Mouse (Mus musculus) frontal cortex, postnatal 10 days (tissue): ENCODE data around the gene Vps41.
A peak's percentile ranks its signal among the peaks of the same experiment; 100 is the strongest.

Source experiments
- DNase-seq, 2 experiments: peaks; one replicate each; pipeline ENCODE4 v3.0.0; 2022; ENCODE audit warnings: low spot score in 2 of 2, mixed read lengths in 1 of 2

The Vps41 gene

DNA sequence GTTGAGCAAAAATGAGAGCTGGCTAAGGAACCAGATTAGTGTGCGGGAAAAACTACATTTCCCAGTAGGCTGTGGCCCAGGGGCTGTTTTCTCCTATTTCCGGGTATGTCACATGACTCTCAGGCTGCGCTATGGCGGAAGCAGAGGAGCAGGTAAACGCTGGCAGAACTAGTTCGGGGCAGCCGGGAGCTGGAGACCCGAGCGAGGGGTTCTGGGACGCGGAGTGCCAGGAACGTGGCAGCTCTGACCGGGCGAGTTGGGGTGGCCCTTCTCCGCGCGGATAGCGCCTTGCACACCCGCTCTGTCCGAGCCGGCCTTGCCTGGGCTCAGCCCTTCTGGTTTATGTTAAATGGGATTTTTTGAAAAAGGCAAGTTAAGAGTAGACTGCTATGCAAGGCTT lies at the start of gene Vps41:
TSS of gene Vps41 (plus strand) at position 102 of the 400 bp plus-strand sequence.
- DNase-seq = peak; percentile 71 to 78

DNA sequence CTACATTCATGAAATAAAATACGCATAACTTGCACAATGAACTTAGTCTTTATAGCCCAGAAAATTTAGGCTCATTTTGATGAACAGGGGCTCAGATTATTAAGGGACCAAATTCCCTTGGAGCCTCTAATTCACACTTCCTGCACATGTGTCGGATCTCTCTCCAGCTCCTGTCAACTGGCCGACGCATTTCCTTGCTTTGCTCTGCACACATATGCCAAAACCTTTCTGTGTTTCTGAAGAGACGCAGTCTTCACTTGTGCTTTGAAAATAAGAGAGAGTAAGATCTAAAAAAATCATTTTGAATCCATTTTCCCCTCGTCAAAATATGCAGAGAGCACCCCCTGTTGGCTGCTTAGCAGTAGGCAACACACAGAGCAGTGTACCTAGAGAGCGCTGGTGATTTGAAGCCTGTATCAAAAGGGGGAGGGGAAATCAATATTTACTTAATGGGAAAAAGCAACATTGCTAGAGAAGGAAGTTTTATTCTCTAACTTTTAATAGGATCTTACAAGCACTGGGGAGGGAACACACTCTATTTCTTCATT lies 18.5 kb upstream of the Vps41 start:
- DNase-seq = peak; percentile 23 to 59

DNA sequence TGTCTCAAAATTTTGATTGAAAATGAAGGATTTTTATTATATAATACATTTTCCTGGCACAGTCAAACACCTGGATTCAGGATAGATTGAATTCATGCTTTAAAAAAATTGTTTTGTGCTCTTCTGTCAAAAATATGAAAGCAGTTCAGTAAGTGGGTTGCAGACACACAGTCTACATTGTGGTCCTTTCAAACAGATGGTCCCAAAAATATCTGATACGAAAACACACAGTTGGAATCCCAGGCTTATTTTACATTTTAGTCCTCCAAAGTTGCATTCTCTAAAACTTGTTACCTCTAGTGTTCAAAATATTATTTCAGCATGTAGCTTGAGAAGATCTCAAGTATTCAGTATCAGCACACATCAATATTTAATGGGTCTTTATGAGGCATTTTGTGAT lies 5.4 kb upstream of the Vps41 start:
- DNase-seq = no peak

DNA sequence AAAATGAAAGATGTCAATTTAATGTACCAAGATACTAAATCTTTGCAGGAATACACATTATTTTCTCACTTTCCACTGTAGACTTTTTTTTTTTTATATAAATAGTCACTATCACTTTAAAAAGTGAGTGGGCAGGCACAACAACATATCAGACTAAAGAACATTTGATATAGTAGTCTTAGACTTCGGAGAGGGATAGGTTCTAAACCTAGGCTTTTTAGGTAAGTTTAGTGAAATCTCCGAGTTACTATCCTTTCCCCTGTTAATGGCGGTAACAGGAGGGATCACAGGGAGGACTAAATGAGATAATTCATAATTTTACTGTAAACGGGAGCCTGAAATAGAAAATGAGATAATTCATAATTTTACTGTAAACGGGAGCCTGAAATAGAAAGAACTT lies 379 bp upstream of the Vps41 start:
- no peak for DNase-seq

DNA sequence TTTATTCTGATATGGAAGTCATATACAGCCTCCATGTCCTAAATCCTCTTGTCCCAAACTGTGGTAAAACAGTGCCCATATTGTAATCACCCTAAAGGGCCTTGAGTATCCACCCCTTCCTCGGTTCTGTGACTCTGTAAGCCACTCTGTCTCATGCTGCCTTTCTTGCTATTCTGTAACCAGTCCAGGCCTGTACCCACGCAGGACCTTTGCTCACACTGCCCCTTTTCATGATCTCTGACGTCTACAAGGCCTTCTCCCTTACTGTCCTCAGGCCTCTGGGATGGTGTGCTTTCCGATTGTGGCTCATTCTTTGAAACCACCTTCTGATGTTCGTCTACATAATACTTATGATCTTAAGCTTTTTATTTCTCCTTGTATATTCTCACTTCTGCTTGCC lies 1.4 kb downstream of the Vps41 start:
- no peak for DNase-seq

DNA sequence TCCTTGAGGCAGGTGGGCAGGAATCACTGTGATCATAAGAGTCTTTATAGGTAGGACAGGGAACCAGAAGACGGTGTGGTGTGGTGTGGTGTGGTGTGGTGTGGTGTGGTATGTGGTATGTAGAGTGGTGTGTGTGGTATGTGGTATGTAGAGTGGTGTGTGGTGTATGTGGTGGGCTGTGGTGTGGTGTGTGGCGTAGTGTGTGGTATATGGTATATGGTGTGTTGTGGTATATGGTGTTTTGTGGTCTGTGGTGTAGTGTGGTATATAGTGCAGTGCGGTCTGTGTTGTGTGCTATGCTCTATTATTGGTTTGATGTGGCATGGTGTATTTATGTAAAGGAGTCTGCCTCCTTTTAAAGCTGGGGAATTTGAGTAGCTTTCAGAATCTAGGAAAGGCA lies 13.6 kb downstream of the Vps41 start:
- no peak for DNase-seq

DNA sequence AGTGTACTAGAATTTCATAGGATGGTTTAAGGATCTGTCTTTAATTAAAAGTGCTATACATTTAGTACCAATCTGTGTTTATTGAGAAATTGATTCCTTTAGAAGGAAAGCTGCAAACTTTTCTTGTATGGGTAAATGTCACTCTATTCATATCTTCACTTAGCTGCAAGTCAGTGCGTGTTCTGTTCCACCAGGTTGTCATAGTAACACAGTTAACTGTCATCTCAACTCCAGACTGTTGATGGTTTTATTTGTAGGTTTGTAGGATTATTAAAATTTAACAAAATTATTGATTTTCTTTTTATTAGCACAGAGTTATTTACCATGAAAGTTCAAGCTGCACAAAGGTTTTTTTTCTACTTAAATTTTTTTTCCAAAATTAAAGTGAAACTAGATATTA lies 19.5 kb downstream of the Vps41 start:
- DNase-seq = no peak

DNA sequence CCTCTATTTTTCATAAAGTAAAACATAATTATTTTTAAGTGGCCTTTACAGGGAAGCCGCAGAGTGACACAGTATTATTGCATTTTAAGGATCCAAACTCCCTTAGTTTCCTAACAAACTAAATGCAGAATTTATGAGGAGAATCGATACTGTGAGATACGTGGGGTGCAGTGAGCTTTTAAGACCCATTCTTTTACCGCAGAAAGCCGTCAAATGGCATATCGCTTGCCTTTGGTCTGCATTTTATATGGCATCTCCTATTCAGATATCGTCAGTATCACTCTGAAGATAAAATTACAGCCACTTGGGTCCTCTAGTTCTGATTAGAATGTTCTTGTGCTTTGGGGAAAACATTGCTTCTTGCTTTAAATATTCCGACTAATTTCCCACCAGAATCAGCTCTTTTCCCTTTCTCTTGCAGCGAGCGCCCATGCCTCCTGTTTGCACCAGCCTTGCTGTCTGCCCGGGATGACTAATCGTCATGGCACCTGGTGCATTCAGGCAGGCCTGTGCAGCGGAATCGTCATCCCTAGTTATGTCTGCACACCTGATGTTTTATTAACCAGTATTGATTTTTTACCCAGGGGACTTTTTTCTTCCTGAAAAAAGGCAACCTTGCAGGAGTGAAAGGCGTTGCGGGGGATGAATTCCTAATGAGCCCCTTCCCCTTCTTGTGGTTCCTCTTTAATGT lies 26.6 kb downstream of the Vps41 start:
- peak in 1 of 2 experiments; percentile 26 for DNase-seq

DNA sequence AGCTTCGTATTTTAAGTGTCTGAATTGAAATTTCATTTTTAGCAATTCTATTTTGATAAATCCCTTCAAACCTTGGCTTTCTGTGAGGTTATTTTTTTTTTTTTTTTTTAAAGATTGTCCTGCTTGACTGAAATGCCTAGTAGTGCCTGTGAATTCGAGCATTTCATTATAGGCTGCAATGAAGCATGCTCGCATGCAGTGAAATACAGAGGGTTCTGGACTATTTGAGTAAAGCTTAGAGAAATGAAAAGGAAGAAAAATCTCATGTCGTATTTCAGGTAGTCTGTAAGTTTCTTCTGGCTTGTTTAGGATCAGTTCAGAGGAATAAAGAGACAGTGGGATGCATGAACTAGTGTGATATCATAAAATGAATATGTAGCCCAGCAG lies 27.2 kb downstream of the Vps41 start:
- DNase-seq = no peak

DNA sequence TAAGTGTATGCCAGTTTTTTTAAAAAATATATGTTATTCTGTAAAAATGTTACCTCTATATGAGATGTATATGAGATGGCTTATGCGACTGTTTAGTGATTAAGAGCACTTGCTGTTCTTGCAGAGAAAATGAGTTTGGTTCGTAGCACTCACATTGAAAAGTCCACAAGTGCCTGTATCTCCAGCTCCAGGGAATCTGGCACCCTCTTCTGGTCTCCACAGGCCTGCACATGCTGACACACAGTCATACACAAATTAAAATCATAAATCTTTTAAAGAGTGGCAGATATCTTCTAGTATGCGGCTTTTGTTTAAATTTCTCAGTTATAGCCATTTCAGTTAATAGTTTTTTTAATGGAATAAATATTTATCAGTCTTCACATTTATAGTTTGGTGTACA lies 40.9 kb downstream of the Vps41 start:
- DNase-seq = no peak

DNA sequence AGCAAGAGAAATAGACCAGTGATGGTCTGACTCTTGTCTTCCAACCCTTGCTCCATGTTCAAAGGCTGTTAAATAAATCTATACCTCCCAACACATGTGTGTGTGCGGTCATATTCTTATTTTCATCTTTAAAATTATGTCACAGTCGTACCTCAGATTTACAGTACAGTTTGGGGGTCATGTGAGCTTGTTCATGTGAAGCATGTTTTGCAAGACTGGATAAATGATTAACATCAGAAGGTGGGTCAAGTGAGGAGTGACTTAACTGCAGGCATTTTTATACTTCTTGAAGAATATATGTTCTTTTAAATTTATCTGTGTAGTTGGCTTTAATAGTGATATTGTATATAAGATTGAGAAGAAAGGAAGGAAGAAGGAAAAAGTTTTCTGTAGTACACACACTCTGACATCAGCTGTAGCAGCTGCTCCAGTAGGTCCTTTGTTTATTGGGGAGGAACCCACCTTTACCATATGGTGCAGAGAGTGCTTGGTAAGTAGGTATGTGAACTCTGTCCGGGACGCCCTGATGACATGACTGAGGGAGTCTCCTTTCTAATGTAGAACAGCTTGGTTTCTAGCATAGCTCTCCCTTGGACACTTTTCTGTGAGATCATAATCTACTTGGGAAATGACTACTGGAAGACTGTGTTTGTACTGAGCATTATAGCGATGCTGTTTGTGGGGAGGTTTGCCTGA lies 42.4 kb downstream of the Vps41 start:
- DNase-seq = no peak

DNA sequence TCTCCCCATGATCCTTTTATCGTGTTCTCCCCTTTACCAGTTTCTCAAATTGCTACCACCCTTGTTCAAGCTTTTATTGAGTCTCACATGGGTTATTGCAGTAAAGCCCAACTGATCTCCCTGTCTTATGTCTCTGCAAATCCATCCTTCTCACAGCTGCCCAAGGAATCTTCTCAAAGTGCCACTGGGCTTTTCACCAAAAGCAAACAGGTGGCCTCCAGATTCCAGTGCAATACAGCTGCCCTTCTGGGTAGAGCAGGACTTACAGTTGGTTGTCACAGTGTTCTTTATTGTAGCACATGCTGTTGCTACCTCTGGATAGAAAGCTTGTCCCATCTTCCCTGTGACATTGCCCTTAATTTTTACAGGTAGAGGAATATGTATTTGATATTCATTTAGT lies 44.4 kb downstream of the Vps41 start:
- DNase-seq = no peak

DNA sequence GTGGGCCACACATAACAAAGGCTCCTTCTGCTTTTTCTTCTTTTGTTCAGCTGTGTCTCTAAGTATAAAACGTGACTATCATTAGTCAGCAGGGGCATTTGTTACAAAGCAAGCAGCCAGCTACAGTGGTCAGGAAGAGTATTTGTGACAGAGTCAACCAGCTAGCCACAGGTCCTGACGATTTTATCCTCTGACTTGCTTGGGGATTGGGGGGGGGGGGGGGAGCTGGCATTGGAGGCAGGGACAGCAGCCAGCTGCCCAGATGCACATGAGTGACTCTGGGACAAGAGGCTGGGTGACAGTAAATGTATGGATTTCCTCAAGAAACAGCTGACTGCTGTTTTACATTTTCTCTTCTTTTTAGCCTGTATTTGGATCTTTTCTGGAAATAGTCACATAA lies 50.8 kb downstream of the Vps41 start:
- DNase-seq = no peak

DNA sequence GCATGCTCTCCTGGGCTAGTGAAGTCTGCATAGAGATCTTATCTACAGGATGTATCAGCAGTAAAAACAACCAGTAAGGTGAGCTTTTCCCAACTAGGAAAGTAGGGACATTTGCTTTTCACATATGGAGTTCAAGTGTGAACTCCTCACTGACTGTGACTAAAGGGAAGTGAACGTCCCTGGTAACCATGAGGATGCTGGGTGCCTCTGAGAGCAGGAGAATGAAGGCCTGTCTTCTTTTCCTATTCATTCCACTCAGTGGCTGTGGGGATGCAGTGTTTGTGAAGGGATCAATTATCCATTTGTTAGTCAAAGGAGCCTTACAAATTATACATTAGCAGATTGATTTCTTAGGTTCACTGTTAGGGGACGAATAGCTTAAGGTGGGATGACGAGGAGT lies 51.4 kb downstream of the Vps41 start:
- DNase-seq = no peak

DNA sequence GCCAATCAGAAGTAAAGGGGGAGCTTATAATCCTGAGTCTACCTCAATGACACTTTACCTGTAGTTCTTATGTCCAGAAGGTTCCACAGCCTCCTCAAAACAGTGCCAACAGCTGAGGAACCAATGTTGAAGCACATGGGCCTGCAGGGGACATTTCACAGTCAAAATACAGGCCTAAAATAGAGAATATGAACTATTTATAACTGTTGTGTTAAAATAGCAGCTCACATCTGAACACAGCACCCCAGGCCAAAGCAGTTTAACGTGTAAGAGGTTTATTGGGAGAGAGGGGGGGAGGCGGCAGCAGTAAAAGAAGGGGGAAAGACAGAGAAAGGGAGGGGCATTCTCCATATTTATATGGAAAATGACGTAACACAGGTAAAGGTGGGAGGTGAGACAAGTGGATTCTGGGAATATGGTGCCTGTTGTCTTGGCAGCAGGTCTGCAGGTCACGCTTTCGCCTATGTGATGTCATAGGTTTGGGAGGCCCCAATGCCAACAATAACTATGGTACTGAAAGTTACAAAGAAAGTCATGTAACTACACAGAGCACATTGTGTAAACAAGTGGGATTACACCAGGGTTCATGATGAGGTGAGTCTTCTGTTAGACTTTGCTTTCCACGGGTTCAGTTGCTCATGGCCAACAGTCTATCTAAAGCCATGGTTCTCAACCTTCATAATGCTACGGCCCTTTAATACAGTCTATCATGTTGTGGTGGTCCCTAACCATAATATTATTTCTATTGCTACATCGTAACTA lies 56.5 kb downstream of the Vps41 start:
- no peak for DNase-seq

DNA sequence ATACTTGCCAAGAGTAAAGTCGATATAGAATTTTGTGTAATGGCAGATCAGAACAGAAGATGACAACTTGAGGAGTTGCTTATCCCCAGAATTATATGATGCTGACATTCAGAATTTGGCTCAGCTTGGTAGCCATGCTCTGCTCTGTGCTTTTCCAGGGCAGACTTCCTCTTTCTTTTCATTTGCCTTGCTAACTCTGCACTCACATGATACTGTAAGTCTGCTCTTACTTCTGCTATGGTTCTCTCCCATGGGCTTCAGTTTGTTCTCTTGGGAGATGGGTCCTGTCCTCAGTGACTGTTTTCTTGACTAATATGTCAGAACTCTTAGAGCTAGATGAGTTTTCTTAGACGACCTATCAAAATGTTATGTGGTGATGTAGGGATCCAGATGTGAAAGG lies 64.2 kb downstream of the Vps41 start:
- DNase-seq = no peak

DNA sequence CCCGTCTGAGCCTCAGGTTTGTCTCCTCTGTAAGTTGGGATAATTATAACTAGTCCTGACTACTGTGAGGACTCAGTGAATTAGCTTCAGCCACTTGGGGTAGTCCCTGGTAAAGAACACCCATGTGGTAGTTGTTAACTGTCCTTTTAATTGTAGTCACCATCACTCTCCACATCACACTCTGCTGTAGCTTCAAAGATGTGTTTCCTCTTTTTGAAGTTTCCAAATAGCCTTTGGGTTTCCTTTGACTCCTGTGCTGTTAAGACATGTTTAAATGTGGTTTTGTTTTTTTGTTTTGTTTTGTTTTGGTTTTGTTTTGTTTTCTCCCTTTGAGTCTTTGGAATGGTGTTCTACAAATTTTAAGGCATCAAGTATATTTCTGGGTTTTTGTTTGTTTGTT lies 68.6 kb downstream of the Vps41 start:
- DNase-seq = no peak

DNA sequence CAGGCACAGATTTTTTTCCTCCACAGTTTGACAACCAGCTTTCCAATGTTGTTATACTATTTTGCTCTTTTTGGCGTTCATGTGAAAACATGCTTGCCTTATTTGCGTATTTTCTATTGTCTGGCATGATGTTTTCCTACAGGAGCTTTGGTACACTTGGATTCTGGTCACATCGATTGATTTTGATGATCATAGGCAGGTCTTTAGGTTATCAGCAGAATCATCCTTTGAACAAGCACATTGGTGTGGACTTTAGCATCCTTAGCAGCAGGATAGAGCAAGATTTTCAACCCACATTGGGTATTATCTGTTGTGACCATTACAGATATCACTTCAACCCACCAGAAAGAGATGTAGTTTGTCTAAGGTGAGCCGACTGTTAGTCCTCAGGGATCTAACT lies 71.0 kb downstream of the Vps41 start:
- DNase-seq = no peak

DNA sequence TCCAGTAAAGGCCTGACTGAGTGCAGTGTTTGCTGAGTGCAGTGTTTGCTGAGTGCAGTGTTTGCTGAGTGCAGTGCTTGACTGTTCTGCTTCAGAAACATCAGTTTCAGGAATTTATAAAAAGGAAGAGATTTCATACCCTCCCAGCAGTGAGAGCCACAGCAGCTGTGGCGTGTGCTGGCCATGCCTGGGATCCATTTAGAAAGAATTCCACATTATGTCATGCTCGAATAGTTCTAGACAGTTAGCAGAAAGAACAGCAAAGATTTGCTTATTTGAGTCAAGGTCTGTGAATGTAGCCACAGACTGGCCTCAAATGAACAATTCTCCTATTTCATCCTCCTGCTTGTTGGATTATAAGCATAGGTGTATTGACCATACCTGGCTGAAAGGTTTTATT lies 71.6 kb downstream of the Vps41 start:
- no peak for DNase-seq

DNA sequence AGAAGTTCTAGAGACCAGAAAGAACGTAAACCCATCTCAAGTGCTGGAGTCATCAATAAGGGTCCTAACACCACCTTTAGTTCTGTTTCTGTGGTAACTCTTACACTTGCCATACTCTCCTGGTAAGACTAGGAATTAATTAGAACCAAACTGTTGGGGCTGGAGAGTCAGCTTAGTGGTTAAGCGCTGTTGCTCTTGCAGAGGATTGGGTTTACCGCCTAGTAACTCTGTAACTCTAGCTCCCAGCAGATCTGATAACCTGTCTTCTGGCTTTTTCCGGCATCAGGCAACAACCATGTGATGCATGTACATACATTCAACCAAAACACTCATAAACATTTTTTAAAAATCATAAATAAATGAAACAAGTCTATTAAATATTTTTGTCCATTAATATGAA lies 72.6 kb downstream of the Vps41 start:
- DNase-seq = no peak

DNA sequence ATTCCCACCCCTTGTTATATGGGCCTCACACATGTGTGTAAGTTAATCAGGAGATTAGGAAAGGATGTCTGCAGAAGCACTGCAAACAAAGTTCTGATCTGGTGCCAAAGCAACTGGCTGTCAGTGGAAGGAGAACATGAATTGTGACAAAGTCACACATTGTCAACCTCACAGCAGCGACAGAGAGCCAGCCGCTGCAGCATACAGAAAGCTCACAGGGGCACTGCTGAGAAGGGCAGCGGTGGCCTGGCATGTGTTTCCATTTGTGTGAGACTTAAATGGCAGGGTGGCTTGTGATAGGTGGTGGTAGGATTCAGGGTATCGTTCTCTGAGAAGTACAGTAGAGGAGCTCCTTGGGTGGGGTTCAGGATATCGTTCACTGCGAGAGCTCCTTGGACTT lies 73.0 kb downstream of the Vps41 start:
- no peak for DNase-seq

DNA sequence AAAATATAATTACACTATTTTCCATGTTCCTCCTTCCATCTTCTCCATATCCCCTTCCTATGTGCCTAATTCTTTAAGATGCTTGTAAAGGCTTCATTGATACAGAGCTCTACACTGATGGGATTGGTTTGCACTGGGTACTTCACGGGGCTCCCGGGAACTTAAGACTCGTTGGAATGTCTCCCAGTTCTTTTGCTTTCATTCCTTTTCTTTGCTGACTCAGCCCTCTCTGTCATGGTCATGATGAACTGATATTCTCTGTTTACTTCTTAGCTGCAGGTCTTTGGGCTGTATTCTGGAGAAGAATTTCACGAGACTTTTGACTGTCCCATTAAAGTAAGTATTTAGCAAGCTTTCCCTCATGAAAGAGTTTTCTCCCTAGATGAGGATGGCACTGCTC lies 74.2 kb downstream of the Vps41 start:
- DNase-seq = no peak

DNA sequence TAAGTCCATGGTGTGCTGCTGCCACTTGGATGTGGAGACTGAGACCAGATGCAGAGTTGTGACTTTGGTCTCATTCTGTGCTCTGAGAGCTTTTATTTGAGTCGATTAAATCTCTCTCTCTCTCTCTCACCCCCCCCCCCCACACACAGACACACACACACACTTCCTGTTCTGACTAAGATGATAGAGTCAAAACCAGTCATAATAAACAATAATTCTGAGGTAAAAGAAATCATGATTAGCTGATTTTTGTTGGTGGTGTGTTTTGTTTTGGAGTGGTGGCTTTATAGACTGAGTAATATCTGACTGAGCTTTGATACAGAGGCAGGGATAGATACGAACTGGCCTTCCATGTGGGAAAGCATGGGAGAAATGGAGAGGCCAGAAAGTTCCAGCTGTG lies 74.6 kb downstream of the Vps41 start:
- no peak for DNase-seq
